Mouse (Mus musculus) heart, embryonic 16.5 days (tissue): ENCODE data around the gene Eif4g3. TPM values are rescaled to one million over a fixed set of nuclear protein-coding genes. Genes with fewer than 3 reads are reported as not detected.
A peak's percentile ranks its signal among the peaks of the same experiment; 100 is the strongest.

Experiments used
- ATAC-seq: fragments of 200-750 bp; cut with Nextera tagmentation; replicated peaks from 2 replicates; pipeline ENCODE4 v1.8.0; 2017; ENCODE audit warnings: moderate number of reproducible peaks; ENCODE audit not compliant: insufficient read depth, low FRiP score; ENCODE audit errors: extremely low read depth
- H3K27ac ChIP-seq: fragments of 300-500 bp; sonication (generic); 2 replicates; pipeline ENCODE4 v1.5.1; 2014; ENCODE audit warnings: mild to moderate bottlenecking, low read length, control low read depth, moderate library complexity
- H3K27me3 ChIP-seq: fragments of 300-500 bp; sonication (generic); 2 replicates; pipeline ENCODE4 v1.6.1; 2014; ENCODE audit warnings: low read length, mixed read lengths; ENCODE audit not compliant: control insufficient read depth, insufficient read depth
- H3K36me3 ChIP-seq: fragments of 300-500 bp; sonication (generic); 2 replicates; pipeline ENCODE4 v1.6.1; 2014; ENCODE audit not compliant: control insufficient read depth, insufficient read depth
- H3K4me1 ChIP-seq: fragments of 300-500 bp; sonication (generic); 2 replicates; pipeline ENCODE4 v1.6.1; 2014; ENCODE audit warnings: low read length, mixed read lengths; ENCODE audit not compliant: control insufficient read depth, insufficient read depth
- H3K4me2 ChIP-seq: fragments of 300-500 bp; sonication (generic); 2 replicates; pipeline ENCODE4 v1.6.1; 2014; ENCODE audit warnings: low read depth, mild to moderate bottlenecking, control low read depth, low read length
- H3K4me3 ChIP-seq: fragments of 300-500 bp; sonication (generic); 2 replicates; pipeline ENCODE4 v1.5.1; 2014; ENCODE audit warnings: mild to moderate bottlenecking, control low read depth, low read length
- H3K9ac ChIP-seq: fragments of 300-500 bp; sonication (generic); 2 replicates; pipeline ENCODE4 v1.6.1; 2014; ENCODE audit warnings: low read length, control low read depth
- H3K9me3 ChIP-seq: fragments of 300-500 bp; sonication (generic); replicated peaks from 2 replicates; pipeline ENCODE4 v1.6.1; 2016; ENCODE audit warnings: low read length; ENCODE audit not compliant: control insufficient read depth
- whole genome bisulfite sequencing: fragments of 180-500 bp; shearing (Covaris S2); extraction: QIAGEN DNeasy Blood & Tissue Kit; methylation state at CpG from one replicate; pipeline ENCODE4 v1.1.7; 2014; 5-methylcytosine and 5-hydroxymethylcytosine counted together
- polyA plus RNA-seq: library from polyadenylated mRNA; unstranded; fragments of >200 nt; fragmentation: Nextera tagmentation; extraction: Ambion mirVana; gene quantifications from 2 replicates; pipeline ENCODE4 v1.2.1, GENCODE M21; 2015

Gene Eif4g3
- polyA plus RNA-seq: 18.9 and 20.3 TPM in 2 replicates

DNA sequence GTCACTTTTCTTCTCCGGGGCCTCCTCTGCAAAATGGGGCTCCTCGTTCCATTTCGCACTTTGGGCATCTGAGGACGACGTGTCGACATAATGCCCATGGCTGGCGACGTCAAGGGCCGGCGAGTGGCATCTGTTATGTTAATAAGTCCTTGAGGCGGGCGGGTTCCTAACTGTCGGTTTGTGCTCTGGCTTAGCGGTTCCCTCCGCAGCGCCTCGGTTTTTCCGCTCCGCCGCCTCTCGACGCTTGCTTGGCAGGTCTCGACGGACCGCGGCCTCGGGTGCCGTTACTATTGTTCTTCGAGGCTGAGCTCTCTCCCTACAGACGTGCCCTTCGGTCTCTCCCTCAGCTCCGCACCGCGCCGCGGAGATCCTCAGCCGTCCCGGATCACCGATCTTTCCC is at the start of gene Eif4g3:
Gene Eif4g3 (plus strand): TSS at position 133 of the 400 bp plus-strand sequence.
- Histone ChIP-seq H3K9ac (peak within 1 kb of the TSS; percentile 93), H3K4me1 (peaks cover 20% of the 10 kb centered on the region), H3K4me3 (peak within 1 kb of the TSS; percentile 84), H3K36me3 (peaks cover 4% of the 10 kb centered on the region), H3K4me2 (peak within 1 kb of the TSS; percentile 72), H3K9me3 (0 out of 2 replicates have a peak, but pooled peaks cover 2% of the 10 kb centered on the region), H3K27me3 (0 out of 2 replicates have a peak, but pooled peaks cover 2% of the 10 kb centered on the region), H3K27ac (peak within 1 kb of the TSS; percentile 88)
- ATAC-seq: peak; percentile 56
- 2% methylated on average over 39 of the region's 39 CpGs for WGBS

DNA sequence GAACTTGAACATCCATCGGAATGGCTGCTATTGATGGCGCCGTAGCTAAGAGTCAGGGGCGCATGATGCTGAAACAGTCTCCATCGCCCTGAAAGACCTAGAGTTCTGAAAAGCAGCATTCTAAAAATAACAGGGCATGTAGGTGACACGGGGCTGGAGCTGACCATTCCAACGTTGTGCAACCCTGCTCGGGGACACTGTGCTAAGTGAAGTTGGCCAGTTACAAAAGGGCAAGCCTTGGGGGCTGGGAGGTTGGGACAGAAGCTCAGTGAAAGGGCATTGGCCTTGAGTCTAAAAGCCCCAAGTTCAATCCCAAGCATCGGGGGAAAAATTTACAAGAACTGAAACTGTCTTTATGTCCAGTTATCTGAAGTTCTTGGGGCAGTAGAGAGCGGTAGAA is 49.3 kb upstream of the Eif4g3 start:
- Histone ChIP-seq H3K9ac (no peak overlapping the region), H3K36me3 (peaks cover 9% of the 10 kb centered on the region), H3K4me1 (no peaks in the 10 kb centered on the region), H3K4me2 (no peak overlapping the region), H3K4me3 (no peak overlapping the region), H3K27me3 (no peaks in the 10 kb centered on the region), H3K27ac (no peak overlapping the region), H3K9me3 (no peaks in the 10 kb centered on the region)
- WGBS: 75% methylated on average over 10 of the region's 10 CpGs
- no peak for ATAC-seq

DNA sequence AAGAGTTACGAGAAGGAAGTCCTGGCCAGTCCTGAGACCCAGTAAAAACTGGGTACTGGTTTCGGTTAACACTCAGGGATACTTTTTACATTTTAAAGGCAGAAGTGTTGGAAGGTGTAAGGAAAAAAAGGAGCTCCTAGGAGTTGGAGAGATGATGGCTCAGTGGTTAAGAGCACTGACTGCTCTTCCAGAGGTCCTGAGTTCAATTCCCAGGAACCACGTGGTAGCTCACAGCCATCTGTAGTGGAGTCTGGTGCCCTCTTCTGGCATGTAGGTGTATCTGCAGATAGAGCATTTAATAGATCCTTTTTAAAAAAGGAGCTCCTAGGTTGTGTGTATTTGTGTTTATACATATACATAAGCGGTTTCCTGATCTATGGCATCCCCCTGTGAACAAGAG is 47.4 kb upstream of the Eif4g3 start:
- Histone ChIP-seq H3K9me3 (no peaks in the 10 kb centered on the region), H3K27me3 (no peaks in the 10 kb centered on the region), H3K9ac (no peak overlapping the region), H3K36me3 (peaks cover 13% of the 10 kb centered on the region), H3K27ac (no peak overlapping the region), H3K4me3 (no peak overlapping the region), H3K4me2 (no peak overlapping the region), H3K4me1 (no peaks in the 10 kb centered on the region)
- no peak for ATAC-seq
- 73% methylated on average over 4 of the region's 4 CpGs for WGBS

DNA sequence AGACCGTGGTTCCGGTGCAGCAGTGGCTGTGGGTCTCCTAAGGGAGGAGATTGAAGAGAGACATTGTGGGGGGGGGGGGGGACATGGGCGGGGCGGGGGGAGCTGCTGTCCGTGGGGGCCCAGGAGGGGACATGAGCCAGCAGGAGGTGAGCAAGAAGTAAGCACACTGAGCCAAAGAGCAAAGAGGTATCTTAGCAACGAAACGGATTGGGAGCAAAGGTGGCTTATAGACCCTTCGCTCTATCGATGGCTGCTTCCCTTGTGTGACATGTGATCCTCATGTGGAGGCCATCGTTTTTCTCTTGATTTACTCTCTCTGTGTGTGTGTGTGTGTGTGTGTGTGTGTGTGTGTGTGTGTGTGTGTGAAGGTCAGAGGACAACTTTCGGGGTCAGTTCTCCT is 46.4 kb upstream of the Eif4g3 start:
- Histone ChIP-seq H3K4me2 (no peak overlapping the region), H3K36me3 (peaks cover 17% of the 10 kb centered on the region), H3K9ac (no peak overlapping the region), H3K9me3 (no peaks in the 10 kb centered on the region), H3K4me1 (no peaks in the 10 kb centered on the region), H3K27ac (no peak overlapping the region), H3K4me3 (no peak overlapping the region), H3K27me3 (no peaks in the 10 kb centered on the region)
- 88% methylated on average over 9 of the region's 11 CpGs for WGBS
- ATAC-seq: 0 out of 2 replicates have a peak, but pooled peaks have one; percentile 14

DNA sequence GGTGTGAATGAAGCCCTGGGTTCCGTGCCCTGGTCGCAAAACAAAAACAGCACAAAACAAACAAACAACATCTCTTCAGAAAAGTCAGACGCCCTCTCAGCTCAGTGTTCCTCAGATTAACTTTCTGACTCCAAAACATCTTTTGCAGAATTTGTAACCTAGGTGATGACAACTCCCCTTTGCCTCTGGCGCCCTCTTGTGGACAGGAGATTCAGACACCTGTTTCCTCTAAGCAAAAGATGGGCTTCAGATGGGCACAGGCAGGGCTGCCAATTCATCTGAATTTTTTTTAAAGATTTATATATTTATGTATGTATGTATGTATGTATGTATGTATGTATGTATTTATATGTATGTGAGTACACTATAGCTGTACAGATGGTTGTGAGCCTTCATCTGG is 40.0 kb upstream of the Eif4g3 start:
- WGBS: 43% methylated on average over 4 of the region's 4 CpGs
- Histone ChIP-seq H3K9me3 (no peaks in the 10 kb centered on the region), H3K4me3 (no peak overlapping the region), H3K36me3 (peaks cover 18% of the 10 kb centered on the region), H3K4me2 (no peak overlapping the region), H3K9ac (no peak overlapping the region), H3K27ac (no peak overlapping the region), H3K4me1 (peaks cover 4% of the 10 kb centered on the region; the same call in 1 of the 2 replicates), H3K27me3 (no peaks in the 10 kb centered on the region)
- ATAC-seq: no peak

DNA sequence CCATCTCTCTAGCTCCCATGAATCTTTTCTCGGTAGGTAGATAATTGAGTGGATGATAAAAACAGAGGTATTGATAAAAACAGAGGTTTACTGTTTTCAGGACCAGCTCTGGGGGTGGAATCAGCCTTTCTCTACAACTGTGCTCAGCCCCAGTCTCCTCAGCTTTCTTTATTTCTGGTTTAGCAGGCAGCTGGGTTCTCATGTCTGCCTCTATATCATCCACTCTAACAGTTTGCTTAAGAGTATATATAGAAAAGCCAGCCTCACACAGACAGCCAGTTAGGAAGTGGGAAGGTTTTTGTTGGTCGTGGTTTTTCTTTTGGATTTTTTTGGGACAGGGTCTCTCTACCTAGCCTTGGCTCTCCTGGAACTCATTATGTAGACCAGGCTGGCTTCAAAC is 38.6 kb upstream of the Eif4g3 start:
- ATAC-seq: no peak
- H3K36me3 ChIP-seq: peaks cover 23% of the 10 kb centered on the region
- H3K27ac ChIP-seq: no peak overlapping the region
- H3K27me3 ChIP-seq: no peaks in the 10 kb centered on the region
- peaks cover 4% of the 10 kb centered on the region; the same call in 1 of the 2 replicates for H3K4me1 ChIP-seq
- no peaks in the 10 kb centered on the region for H3K9me3 ChIP-seq
- no peak overlapping the region for H3K4me2 ChIP-seq
- H3K4me3 ChIP-seq: no peak overlapping the region
- H3K9ac ChIP-seq: no peak overlapping the region
- WGBS: 79% methylated on average over 2 of the region's 2 CpGs

DNA sequence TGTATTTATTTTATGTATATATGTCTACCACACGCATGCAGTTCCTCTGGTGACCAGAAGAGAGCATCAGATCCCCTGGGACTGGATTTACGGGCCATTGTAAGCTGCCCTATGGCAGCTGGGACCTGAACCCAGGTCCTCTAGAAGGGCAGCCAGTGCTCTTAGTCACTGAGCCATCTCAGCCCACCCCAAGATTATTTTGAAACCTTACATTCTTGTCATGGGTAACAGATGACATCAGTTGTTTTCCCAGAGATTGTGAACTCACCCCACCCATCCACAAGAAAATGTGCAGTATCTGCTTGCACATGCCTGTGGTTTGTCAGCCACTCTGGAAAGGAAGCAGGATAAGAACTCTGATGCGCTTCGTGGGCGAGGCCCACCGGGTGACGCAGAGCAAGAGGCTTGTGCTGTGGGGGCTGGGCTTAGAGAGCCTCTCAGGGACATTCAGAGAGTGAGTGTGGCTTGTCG is 37.9 kb upstream of the Eif4g3 start:
- WGBS: 40% methylated on average over 8 of the region's 8 CpGs
- H3K36me3 ChIP-seq: peaks cover 26% of the 10 kb centered on the region

DNA sequence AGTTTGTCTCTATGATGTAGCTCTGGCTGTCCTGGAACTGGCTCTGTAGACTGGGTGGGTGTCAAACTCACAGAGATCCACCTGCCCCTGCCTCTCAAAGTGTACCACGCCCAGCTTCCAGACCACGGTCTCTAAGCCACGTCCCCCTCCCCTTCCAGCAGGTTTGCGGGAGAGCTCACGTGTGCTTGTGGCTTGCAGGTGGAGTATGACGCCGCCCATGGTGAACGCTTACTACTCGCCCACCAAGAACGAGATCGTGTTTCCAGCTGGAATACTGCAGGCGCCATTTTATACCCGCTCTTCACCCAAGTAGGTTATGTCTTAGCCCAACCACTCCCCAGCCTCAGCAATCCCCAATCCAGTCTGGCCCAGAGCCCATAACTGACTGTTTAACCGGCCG is 36.6 kb upstream of the Eif4g3 start:
- no peak for ATAC-seq
- Histone ChIP-seq H3K9me3 (no peaks in the 10 kb centered on the region), H3K27ac (no peak overlapping the region), H3K9ac (no peak overlapping the region), H3K4me1 (peaks cover 10% of the 10 kb centered on the region; the same call in 1 of the 2 replicates), H3K27me3 (no peaks in the 10 kb centered on the region), H3K36me3 (peaks cover 20% of the 10 kb centered on the region), H3K4me2 (no peak overlapping the region), H3K4me3 (no peak overlapping the region)
- 94% methylated on average over 15 of the region's 15 CpGs for WGBS

More for the DNA sequence above, 37.9 kb upstream of the Eif4g3 start:
- peaks cover 4% of the 10 kb centered on the region; the same call in 1 of the 2 replicates for H3K4me1 ChIP-seq
- peak overlapping the region; percentile 13; the same call in 1 of the 2 replicates for H3K27ac ChIP-seq
- no peaks in the 10 kb centered on the region for H3K27me3 ChIP-seq
- no peak overlapping the region for H3K9ac ChIP-seq
- no peak overlapping the region for H3K4me2 ChIP-seq
- peak; percentile 61; the same call in 1 of the 2 replicates for ATAC-seq
- no peaks in the 10 kb centered on the region for H3K9me3 ChIP-seq
- H3K4me3 ChIP-seq: no peak overlapping the region

DNA sequence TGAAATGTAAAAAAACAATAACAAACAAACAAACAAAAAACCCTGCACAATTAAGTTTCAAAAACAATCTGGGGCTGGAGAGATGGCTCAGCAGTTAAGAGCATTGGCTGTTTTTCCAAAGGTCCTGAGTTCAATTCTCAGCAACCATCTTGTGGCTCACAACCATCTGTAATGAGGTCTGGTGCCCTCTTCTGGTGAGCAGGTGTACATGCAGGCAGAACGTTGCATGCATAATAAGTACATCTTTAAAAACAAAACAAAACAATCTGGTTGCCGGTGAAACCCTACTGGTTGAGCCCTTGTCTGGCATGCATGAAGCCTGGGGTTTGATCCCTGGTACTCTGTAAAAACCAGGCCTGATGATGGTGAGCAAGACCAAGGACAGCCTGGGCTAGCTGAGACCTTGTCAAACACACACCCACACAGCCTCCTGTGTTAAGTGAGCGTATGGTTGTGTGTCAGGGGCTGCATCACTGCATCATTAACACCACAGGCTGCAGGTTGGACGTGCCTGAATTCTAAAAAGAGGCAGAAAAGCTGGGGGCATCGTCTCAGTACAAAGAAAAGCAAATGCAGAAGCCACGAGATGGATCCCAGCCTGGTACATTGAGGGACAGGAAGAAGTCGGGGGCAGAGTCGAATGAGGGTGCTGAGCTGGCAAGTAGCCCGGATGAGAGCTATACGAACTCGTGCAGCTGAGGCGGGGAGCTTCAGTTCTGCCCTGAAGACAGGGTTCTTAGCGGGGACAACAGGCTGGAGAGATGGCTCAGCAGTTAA is 32.7 kb upstream of the Eif4g3 start:
- Histone ChIP-seq H3K9ac (no peak overlapping the region), H3K9me3 (no peaks in the 10 kb centered on the region), H3K36me3 (peaks cover 37% of the 10 kb centered on the region), H3K4me1 (peaks cover 9% of the 10 kb centered on the region; the same call in 1 of the 2 replicates), H3K27ac (no peak overlapping the region), H3K4me3 (no peak overlapping the region), H3K4me2 (no peak overlapping the region), H3K27me3 (no peaks in the 10 kb centered on the region)
- WGBS: 75% methylated on average over 13 of the region's 13 CpGs
- no peak for ATAC-seq
